Mouse (Mus musculus): ENCODE measurements around the gene Prune1. TPM values are rescaled to one million over a fixed set of nuclear protein-coding genes. Genes with fewer than 3 reads are reported as not detected.

Gene Prune1
- 10 to 100 TPM in 1 of 2 experiments, 1 to 10 TPM in 1; 9.9 to 10.5 TPM for total RNA-seq (2023)

GRCm38 (mm10) chr3:95281216-95282126 is at the start of gene Prune1, which contains the start of gene Mindy1:
TSS of gene Prune1 (minus strand) at chr3:95282076.
TSS of gene Mindy1 (plus strand) at chr3:95281345.

GRCm38 (mm10) chr3:95314486-95315093 is 32.7 kb upstream of the Prune1 start, which contains the start of gene Cers2:
TSS of gene Cers2 (plus strand) at chr3:95314791.

GRCm38 (mm10) chr3:95307100-95307499 is 25.2 kb upstream of the Prune1 start, which contains the start of gene Anxa9:
TSS of gene Anxa9 (minus strand) at chr3:95307176.

GRCm38 (mm10) chr3:95250783-95251424 is 31.0 kb downstream of the Prune1 start, which contains the start of gene Bnipl:
TSS of gene Bnipl (minus strand) at chr3:95251193.

GRCm38 (mm10) chr3:95241498-95241897 is 40.4 kb downstream of the Prune1 start, which contains the start of gene Gm128:
TSS of gene Gm128 (minus strand) at chr3:95241598.

GRCm38 (mm10) chr3:95231298-95232221 is 50.3 kb downstream of the Prune1 start, which contains the start of gene Mllt11:
TSS of gene Mllt11 (minus strand) at chr3:95232171.

GRCm38 (mm10) chr3:95228148-95228893 is 53.6 kb downstream of the Prune1 start, which contains the start of gene Cdc42se1:
TSS of gene Cdc42se1 (plus strand) at chr3:95228732.

GRCm38 (mm10) chr3:95217255-95218134 is 64.4 kb downstream of the Prune1 start, which contains the start of gene Gabpb2:
TSS of gene Gabpb2 (minus strand) at chr3:95217916.

Other genes starting within 250 kb of the Prune1 start
- gene Psmd4, start 239.5 kb downstream of the Prune1 start, total RNA-seq (2023), result 100 to 1,000 TPM; 114 to 127 TPM
- 10 to 100 TPM; 23.3 to 23.8 TPM for gene Pip5k1a, start 175.1 kb downstream of the Prune1 start, total RNA-seq (2023)
- gene Vps72, start 171.1 kb downstream of the Prune1 start, total RNA-seq (2023), result 10 to 100 TPM; 39.0 to 47.0 TPM
- 1 to 10 TPM; 1.0 to 2.3 TPM for gene Tmod4, start 157.6 kb downstream of the Prune1 start, total RNA-seq (2023)
- gene Scnm1, start 148.1 kb downstream of the Prune1 start, total RNA-seq (2023), result 10 to 100 TPM; 67.3 to 70.8 TPM
- gene Lysmd1, start 148.0 kb downstream of the Prune1 start, total RNA-seq (2023), result 1 to 10 TPM; 1.9 to 2.0 TPM
- gene Tnfaip8l2, start 139.7 kb downstream of the Prune1 start, total RNA-seq (2023), result 100 to 1,000 TPM; 119 to 126 TPM
- gene Sema6c, start 121.6 kb downstream of the Prune1 start, total RNA-seq (2023), result under 1 TPM; 0.34 to 0.61 TPM
- 10 to 100 TPM; 42.6 to 48.5 TPM for gene Gabpb2, start 64.2 kb downstream of the Prune1 start, total RNA-seq (2023)
- 100 to 1,000 TPM; 244 to 259 TPM for gene Cdc42se1, start 53.3 kb downstream of the Prune1 start, total RNA-seq (2023)
- gene Mllt11, start 49.9 kb downstream of the Prune1 start, total RNA-seq (2023), result 1 to 10 TPM; 5.6 to 5.7 TPM
- under 1 TPM in 1 of 2 experiments, not detected in 1; 0.43 TPM for gene Gm128, start 40.5 kb downstream of the Prune1 start, total RNA-seq (2023)
- not detected for gene Bnipl, start 30.9 kb downstream of the Prune1 start, total RNA-seq (2023)
- gene Mindy1, start 731 bp downstream of the Prune1 start, total RNA-seq (2023), result 10 to 100 TPM; 37.3 to 42.4 TPM
- 1 to 10 TPM; 2.5 to 3.0 TPM for gene Anxa9, start 25.1 kb upstream of the Prune1 start, total RNA-seq (2023)
- 100 to 1,000 TPM; 131 to 142 TPM for gene Cers2, start 32.7 kb upstream of the Prune1 start, total RNA-seq (2023)
- 10 to 100 TPM; 25.5 to 30.8 TPM for gene Setdb1, start 75.1 kb upstream of the Prune1 start, total RNA-seq (2023)
- gene 4930558C23Rik, start 120.8 kb upstream of the Prune1 start, total RNA-seq (2023), result not detected
- gene Arnt, start 152.3 kb upstream of the Prune1 start, total RNA-seq (2023), result 10 to 100 TPM; 77.1 to 83.2 TPM
- gene Ctsk, start 217.2 kb upstream of the Prune1 start, total RNA-seq (2023), result 1 to 10 TPM; 1.5 to 1.8 TPM
- 1,000 to 10,000 TPM; 1,732 to 1,842 TPM for gene Ctss, start 244.7 kb upstream of the Prune1 start, total RNA-seq (2023)